ENCODE assay signal across 9 mouse cellular contexts in genomic region chr3:87974381-87974987, GRCm38 (mm10). TPM values are rescaled to one million over a fixed set of nuclear protein-coding genes. Genes with fewer than 3 reads are reported as not detected.
DNase-seq lines count a peak whose midpoint lies in the region; ATAC-seq lines count a peak whose summit lies in the region.
"Had no signal": no experiment of that assay in that cellular context is flagged by ENCODE, and none has a peak within 500 bp of the region (broad histone marks: within the 10 kb centered on the region; RNA-seq: fewer than 3 reads in every experiment).

No protein-coding gene starts in this region.

- WGBS in embryonic facial prominence, embryonic 10.5 days: 15% methylated on average over 12 of the region's 12 CpGs
- 4% methylated on average over 12 of the region's 12 CpGs for WGBS in midbrain, embryonic 13.5 days

- intact Hi-C loops in heart, postnatal 36 days (cut with DNase I): no loop called here

- DNase-seq in Muller cell, postnatal 12 days (ENCODE audit: inconsistent ontology term): peak; percentile 79
- DNase-seq in embryonic facial prominence, embryonic 10.5 days (ENCODE audit: low spot score): peak; percentile 74
- peak; percentile 42 to 49 for DNase-seq in heart, postnatal 36 days
- no peak for DNase-seq in thymus, postnatal 4 days
- DNase-seq in yolk sac, embryonic 10.5 days (ENCODE audit: low spot score): no peak
- DNase-seq in layer of hippocampus, postnatal 25 days (ENCODE audit: extremely low spot score in 1 of 2, low spot score in 1 of 2): no peak
- DNase-seq in cerebellum, adult 8-10 months: no peak

- H3K4me2 ChIP-seq in midbrain, embryonic 13.5 days (replicated peaks): peak overlapping the region; percentile 94

- peak; percentile 51 for ATAC-seq in midbrain, embryonic 13.5 days

- peak overlapping the region; percentile 84 for H3K27ac ChIP-seq in embryonic facial prominence, embryonic 10.5 days (replicated peaks)
- peak overlapping the region; percentile 90 for H3K27ac ChIP-seq in midbrain, embryonic 13.5 days
- H3K27ac ChIP-seq: liver, embryonic 14.5 days had no signal

- peaks cover 60% of the 10 kb centered on the region for H3K36me3 ChIP-seq in embryonic facial prominence, embryonic 10.5 days (replicated peaks)
- peaks cover 29% of the 10 kb centered on the region for H3K36me3 ChIP-seq in midbrain, embryonic 13.5 days

- H3K4me3 ChIP-seq in embryonic facial prominence, embryonic 10.5 days: peak overlapping the region; percentile 77
- peak overlapping the region; percentile 70 for H3K4me3 ChIP-seq in midbrain, embryonic 13.5 days (replicated peaks)

- peaks cover 72% of the 10 kb centered on the region for H3K4me1 ChIP-seq in embryonic facial prominence, embryonic 10.5 days
- peaks cover 59% of the 10 kb centered on the region for H3K4me1 ChIP-seq in midbrain, embryonic 13.5 days (replicated peaks)

- peak overlapping the region; percentile 89 for H3K9ac ChIP-seq in midbrain, embryonic 13.5 days (replicated peaks)
- H3K9ac ChIP-seq: liver, embryonic 14.5 days had no signal

- H3K9me3 ChIP-seq in embryonic facial prominence, embryonic 10.5 days: no peaks in the 10 kb centered on the region
- no peaks in the 10 kb centered on the region for H3K9me3 ChIP-seq in midbrain, embryonic 13.5 days

- peaks cover 33% of the 10 kb centered on the region for H3K27me3 ChIP-seq in embryonic facial prominence, embryonic 10.5 days (replicated peaks; ENCODE audit: low read depth, poor library complexity, severe bottlenecking)
- no peaks in the 10 kb centered on the region for H3K27me3 ChIP-seq in midbrain, embryonic 13.5 days

RNA-seq across cellular contexts. Expression of gene Nes, which starts 3.6 kb away (rescaled TPM):
- 35.3 and 46.2 TPM in 2 replicates for polyA plus RNA-seq in embryonic facial prominence, embryonic 10.5 days (2016; fragmentation: Nextera tagmentation; extraction: Ambion mirVana)
- total RNA-seq in heart, postnatal 36 days (2021): 10 to 100 TPM; 18.7 to 22.7 TPM
- 61.9 and 77.6 TPM in 2 replicates for polyA plus RNA-seq in midbrain, embryonic 13.5 days (2015; fragmentation: Nextera tagmentation; extraction: Ambion mirVana)
- 1 to 10 TPM; 4.6 to 5.5 TPM for total RNA-seq in layer of hippocampus, postnatal 25 days (2021)

RNA-seq across cellular contexts. Expression of gene Bcan, which starts 25.5 kb away (rescaled TPM):
- 0.32 and 0.41 TPM in 2 replicates for polyA plus RNA-seq in embryonic facial prominence, embryonic 10.5 days (2016; fragmentation: Nextera tagmentation; extraction: Ambion mirVana)
- total RNA-seq in heart, postnatal 36 days (2021): under 1 TPM in 1 of 2 experiments, not detected in 1; 0.19 TPM
- 10.1 and 14.0 TPM in 2 replicates for polyA plus RNA-seq in midbrain, embryonic 13.5 days (2015; fragmentation: Nextera tagmentation; extraction: Ambion mirVana)
- total RNA-seq in layer of hippocampus, postnatal 25 days (2021): 100 to 1,000 TPM; 329 to 388 TPM
- polyA plus RNA-seq: liver, embryonic 14.5 days had no signal

RNA-seq across cellular contexts. Expression of gene Crabp2, which starts 26.0 kb away (rescaled TPM):
- 686 and 800 TPM in 2 replicates for polyA plus RNA-seq in embryonic facial prominence, embryonic 10.5 days (2016; fragmentation: Nextera tagmentation; extraction: Ambion mirVana)
- not detected for total RNA-seq in heart, postnatal 36 days (2021)
- 129 and 135 TPM in 2 replicates for polyA plus RNA-seq in midbrain, embryonic 13.5 days (2015; fragmentation: Nextera tagmentation; extraction: Ambion mirVana)
- 1 to 10 TPM; 2.2 to 2.3 TPM for total RNA-seq in layer of hippocampus, postnatal 25 days (2021)

RNA-seq across cellular contexts. Expression of gene Rrnad1, which starts 44.0 kb away (rescaled TPM):
- 20.6 and 21.5 TPM in 2 replicates for polyA plus RNA-seq in embryonic facial prominence, embryonic 10.5 days (2016; fragmentation: Nextera tagmentation; extraction: Ambion mirVana)
- 1 to 10 TPM; 4.8 to 5.2 TPM for total RNA-seq in heart, postnatal 36 days (2021)
- 19.8 and 24.9 TPM in 2 replicates for polyA plus RNA-seq in midbrain, embryonic 13.5 days (2015; fragmentation: Nextera tagmentation; extraction: Ambion mirVana)
- 10 to 100 TPM; 17.9 to 22.5 TPM for total RNA-seq in layer of hippocampus, postnatal 25 days (2021)

RNA-seq across cellular contexts. Expression of gene Isg20l2, which starts 44.4 kb away (rescaled TPM):
- 78.0 and 81.3 TPM in 2 replicates for polyA plus RNA-seq in embryonic facial prominence, embryonic 10.5 days (2016; fragmentation: Nextera tagmentation; extraction: Ambion mirVana)
- 10 to 100 TPM; 10.2 to 12.3 TPM for total RNA-seq in heart, postnatal 36 days (2021)
- 49.2 and 51.0 TPM in 2 replicates for polyA plus RNA-seq in midbrain, embryonic 13.5 days (2015; fragmentation: Nextera tagmentation; extraction: Ambion mirVana)
- total RNA-seq in layer of hippocampus, postnatal 25 days (2021): 10 to 100 TPM; 14.7 to 17.1 TPM

Comparison
In these comparisons a context has a peak if more than half of its experiments do, and no peak if none do; other contexts are left out.
1. DNase-seq: peak in Muller cell, postnatal 12 days (single experiment), embryonic facial prominence, embryonic 10.5 days (single experiment) and heart, postnatal 36 days (2 of 2); none in thymus, postnatal 4 days (single experiment), yolk sac, embryonic 10.5 days (single experiment), layer of hippocampus, postnatal 25 days (0 of 2) and cerebellum, adult 8-10 months (single experiment).
2. RNA of gene Bcan, which starts 25.5 kb away (total RNA-seq): 329 to 388 TPM in layer of hippocampus, postnatal 25 days; 0.19 TPM in heart, postnatal 36 days; every median in the first group is over 100 times any median in the second.